Mouse (Mus musculus) liver, embryonic 12.5 days (tissue): ENCODE measurements around the gene Prl3a1. TPM values are rescaled to one million over a fixed set of nuclear protein-coding genes. Genes with fewer than 3 reads are reported as not detected.

Source experiments
- ATAC-seq: fragments of 200-750 bp; cut with Nextera tagmentation; 2 replicates; pipeline ENCODE4 v1.8.0; 2017; ENCODE audit warnings: moderate number of reproducible peaks, mild to moderate bottlenecking, moderate library complexity
- H3K27ac ChIP-seq: fragments of 300-500 bp; sonication (generic); 2 replicates; pipeline ENCODE4 v1.5.1; 2016; ENCODE audit warnings: mild to moderate bottlenecking
- H3K27me3 ChIP-seq: fragments of 300-500 bp; sonication (generic); replicated peaks from 2 replicates; pipeline ENCODE4 v1.6.1; 2016; ENCODE audit warnings: mild to moderate bottlenecking, moderate library complexity
- H3K36me3 ChIP-seq: fragments of 300-500 bp; sonication (generic); 2 replicates; pipeline ENCODE4 v1.6.1; 2016; ENCODE audit warnings: mild to moderate bottlenecking, moderate library complexity
- H3K4me1 ChIP-seq: fragments of 300-500 bp; sonication (generic); 2 replicates; pipeline ENCODE4 v1.6.1; 2016
- H3K4me2 ChIP-seq: fragments of 300-500 bp; sonication (generic); 2 replicates; pipeline ENCODE4 v1.6.1; 2016; ENCODE audit warnings: mild to moderate bottlenecking, moderate library complexity
- H3K4me3 ChIP-seq: fragments of 300-500 bp; sonication (generic); 2 replicates; pipeline ENCODE4 v1.5.1; 2016; ENCODE audit warnings: mild to moderate bottlenecking, moderate library complexity
- H3K9ac ChIP-seq: fragments of 300-500 bp; sonication (generic); 2 replicates; pipeline ENCODE4 v1.6.1; 2016; ENCODE audit warnings: mild to moderate bottlenecking, moderate library complexity
- H3K9me3 ChIP-seq: fragments of 300-500 bp; sonication (generic); replicated peaks from 2 replicates; pipeline ENCODE4 v1.6.1; 2016; ENCODE audit warnings: mild to moderate bottlenecking, moderate library complexity
- WGBS: fragments of 180-500 bp; shearing (Covaris S2); methylation state at CpG from one replicate; pipeline ENCODE4 v1.1.7; 2016; ENCODE audit not compliant: insufficient replicate concordance; 5-methylcytosine and 5-hydroxymethylcytosine counted together
- polyA plus RNA-seq: library from polyadenylated mRNA; unstranded; fragments of >200 nt; fragmentation: Nextera tagmentation; extraction: Ambion mirVana; gene quantifications from 2 replicates; pipeline ENCODE4 v1.2.1, GENCODE M21; 2016

The Prl3a1 gene
- not detected in 2 replicates for polyA plus RNA-seq

DNA sequence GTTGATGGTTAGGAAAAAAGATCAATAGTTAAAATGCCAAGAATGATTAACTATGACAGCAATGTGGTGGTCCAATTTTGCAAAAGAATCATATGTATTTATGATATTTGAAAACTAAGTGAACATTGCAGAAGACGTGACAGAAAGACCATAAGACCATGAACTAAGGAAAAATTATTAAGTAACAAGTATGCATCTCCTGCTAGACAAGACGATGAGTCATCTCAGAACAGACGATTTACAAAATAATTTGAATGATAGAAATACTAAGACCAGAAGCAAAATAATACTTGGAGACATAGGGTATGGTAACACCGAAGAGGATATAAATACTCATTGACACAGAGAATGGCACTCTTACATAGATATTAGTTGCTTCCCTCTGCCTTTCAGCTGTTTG, at the start of gene Prl3a1:
TSS of gene Prl3a1 (plus strand) at position 301 of the 400 bp plus-strand sequence.
- H3K4me2 ChIP-seq: no peak within 1 kb of the TSS
- no peak for ATAC-seq
- H3K27ac ChIP-seq: no peak within 1 kb of the TSS
- WGBS: 67% methylated on average over 4 of the region's 4 CpGs
- no peak within 1 kb of the TSS for H3K9ac ChIP-seq
- no peaks in the 10 kb centered on the region for H3K4me1 ChIP-seq
- no peaks in the 10 kb centered on the region for H3K9me3 ChIP-seq
- no peaks in the 10 kb centered on the region for H3K36me3 ChIP-seq
- H3K27me3 ChIP-seq: no peaks in the 10 kb centered on the region
- H3K4me3 ChIP-seq: no peak within 1 kb of the TSS

GRCm38 (mm10) chr13:27241547-27241946, 17.7 kb upstream of the Prl3a1 start, which contains the start of gene Prl3b1:
Gene Prl3b1, plus strand, starts transcription at chr13:27241847.
- H3K36me3 ChIP-seq: no peaks in the 10 kb centered on the region
- H3K4me2 ChIP-seq: no peak within 1 kb of the TSS
- H3K9ac ChIP-seq: no peak within 1 kb of the TSS
- H3K27ac ChIP-seq: no peak within 1 kb of the TSS
- ATAC-seq: no peak
- no peaks in the 10 kb centered on the region for H3K27me3 ChIP-seq
- H3K4me1 ChIP-seq: no peaks in the 10 kb centered on the region
- no peaks in the 10 kb centered on the region for H3K9me3 ChIP-seq
- H3K4me3 ChIP-seq: no peak within 1 kb of the TSS
- 86% methylated on average over 1 of the region's 1 CpGs for WGBS

GRCm38 (mm10) chr13:27312334-27313225, 53.3 kb downstream of the Prl3a1 start, which contains the start of gene Prl6a1:
Gene Prl6a1, plus strand, starts transcription at chr13:27312627.
- Histone ChIP-seq H3K9me3 (no peaks in the 10 kb centered on the region), H3K36me3 (no peaks in the 10 kb centered on the region), H3K27ac (no peak within 1 kb of the TSS), H3K4me2 (no peak within 1 kb of the TSS), H3K27me3 (no peaks in the 10 kb centered on the region), H3K9ac (no peak within 1 kb of the TSS), H3K4me1 (no peaks in the 10 kb centered on the region), H3K4me3 (no peak within 1 kb of the TSS)
- no peak for ATAC-seq
- WGBS: 74% methylated on average over 7 of the region's 7 CpGs

Other genes with a start within 250 kb of the Prl3a1 start
- not detected in 2 replicates for gene Prl, start 201.9 kb upstream of the Prl3a1 start, polyA plus RNA-seq
- gene Prl3d1, start 165.2 kb upstream of the Prl3a1 start, polyA plus RNA-seq: not detected in 2 replicates
- gene Prl3d2, start 137.7 kb upstream of the Prl3a1 start, polyA plus RNA-seq: not detected in 2 replicates
- not detected in 2 replicates for gene Prl3d3, start 102.6 kb upstream of the Prl3a1 start, polyA plus RNA-seq
- gene Prl3c1, start 62.8 kb upstream of the Prl3a1 start, polyA plus RNA-seq: not detected in 2 replicates
- not detected in 2 replicates for gene Prl3b1, start 17.6 kb upstream of the Prl3a1 start, polyA plus RNA-seq
- gene Prl6a1, start 53.2 kb downstream of the Prl3a1 start, polyA plus RNA-seq: not detected in 2 replicates
- gene Prl8a2, start 86.2 kb downstream of the Prl3a1 start, polyA plus RNA-seq: not detected in 2 replicates
- gene Prl2b1, start 131.4 kb downstream of the Prl3a1 start, polyA plus RNA-seq: not detected in 2 replicates
- not detected in 2 replicates for gene Prl8a6, start 179.3 kb downstream of the Prl3a1 start, polyA plus RNA-seq